Mouse (Mus musculus) brain, embryonic 14.5 days (tissue): Measurements from ENCODE around the gene Cenps.

Experiments used
- CTCF ChIP-seq: fragments of 200-500 bp; IDR thresholded peaks from 2 replicates; pipeline ENCODE4 v1.5.1; 2012; ENCODE audit warnings: inconsistent platforms, mild to moderate bottlenecking, moderate library complexity, borderline replicate concordance; ENCODE audit not compliant: insufficient read depth, insufficient read length; ENCODE audit errors: extremely low read depth
- POLR2A ChIP-seq: fragments of 200-500 bp; IDR thresholded peaks from 2 replicates; pipeline ENCODE4 v1.6.1; 2012; ENCODE audit warnings: mild to moderate bottlenecking, inconsistent platforms, borderline replicate concordance; ENCODE audit not compliant: poor library complexity, insufficient read depth, insufficient read length, severe bottlenecking; ENCODE audit errors: extremely low read depth

DNA sequence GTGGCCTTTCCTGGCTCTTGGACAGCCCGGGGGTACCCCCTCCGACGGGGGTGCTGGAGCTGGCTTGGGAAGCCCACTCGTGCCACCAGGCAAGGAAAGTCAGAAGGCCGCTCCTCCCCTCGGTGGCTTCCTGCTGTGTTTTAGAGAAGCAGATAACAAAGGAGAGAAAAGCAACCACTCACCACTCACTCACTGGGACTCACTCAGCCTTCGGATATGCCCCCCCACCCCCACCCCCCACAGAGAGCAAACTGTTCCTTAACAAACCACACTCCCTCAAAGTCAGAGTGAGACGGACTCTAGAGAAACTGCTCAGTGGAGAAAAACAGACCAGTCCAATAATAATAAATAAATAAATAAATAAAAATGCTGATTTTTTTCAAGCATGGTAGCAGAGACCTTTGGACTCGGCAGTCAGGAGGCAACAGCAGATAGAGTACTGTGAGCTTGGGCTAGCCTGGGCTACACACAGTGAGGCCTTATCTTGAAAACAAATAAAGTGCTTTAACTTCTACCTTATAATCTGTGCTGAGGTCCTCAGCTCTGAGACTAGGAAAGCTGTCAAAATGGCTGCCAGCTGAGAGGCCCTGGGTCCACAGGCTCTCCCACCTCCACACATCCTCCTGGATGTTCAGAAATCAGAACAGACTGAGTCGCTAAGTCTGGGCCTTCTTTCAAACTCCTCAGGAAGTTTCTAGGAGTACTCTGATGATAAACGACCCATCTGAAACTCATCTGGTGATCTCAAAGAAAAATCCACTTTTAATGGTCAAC lies 11.9 kb downstream of the Cenps start:
- TF ChIP-seq CTCF = no peak
- TF ChIP-seq POLR2A = no peak
